Mouse (Mus musculus): ENCODE measurements around the gene Spin1. TPM values are rescaled to one million over a fixed set of nuclear protein-coding genes. Genes with fewer than 3 reads are reported as not detected.

Spin1 gene
- total and polyA plus RNA-seq, 3 experiments = 9.7 to 57.0 (median 49.7) TPM

DNA sequence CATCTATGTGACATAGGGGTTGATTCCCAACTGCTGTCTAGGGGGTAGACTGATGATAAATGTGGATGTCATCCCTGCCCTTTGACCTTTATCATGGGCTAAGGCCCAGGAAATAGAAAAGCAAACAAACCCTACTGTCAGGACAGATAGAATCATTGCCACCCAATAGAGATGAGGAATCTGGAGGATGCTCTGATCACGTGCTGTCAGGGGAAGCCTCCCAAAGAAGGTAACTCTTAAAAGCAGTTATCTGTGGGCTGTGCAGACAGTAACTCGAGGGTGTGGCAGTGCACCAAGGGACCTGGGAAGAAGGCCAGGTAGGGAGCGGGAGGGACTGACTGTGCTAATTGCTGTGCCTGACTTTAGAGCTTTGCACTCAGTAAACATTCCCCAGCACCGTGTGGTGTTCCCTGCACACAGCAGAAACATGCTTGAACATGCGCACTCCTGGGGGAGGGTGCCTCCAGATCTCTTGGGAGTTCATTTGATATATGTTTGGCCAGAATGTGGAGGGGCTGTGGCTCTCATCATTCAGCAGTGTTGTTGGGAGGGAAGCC, 10.5 kb upstream of the Spin1 start:
- Histone ChIP-seq H3K4me3 (ENCODE audit: low read depth, low read length) (no peak overlapping the region), H3K4me1 (ENCODE audit: insufficient read depth, low read depth, low read length) (peaks cover 66% of the 10 kb centered on the region), H3K27me3 (ENCODE audit: insufficient read depth, low read length) (no peaks in the 10 kb centered on the region), H3K9me3 (replicated peaks) (no peaks in the 10 kb centered on the region), H3K36me3 (replicated peaks) (no peaks in the 10 kb centered on the region)
- TF ChIP-seq CTCF (IDR thresholded peaks at IDR 0.05; ENCODE audit: low read depth, low read length) (no peak), TAL1 (conservative IDR thresholded peaks at IDR 0.05; ENCODE audit: low read depth, low read length) (no peak), POLR2AphosphoS5 (IDR thresholded peaks at IDR 0.05; ENCODE audit: insufficient replicate concordance, low read depth, low read length) (no peak), GATA2 (IDR thresholded peaks at IDR 0.05; ENCODE audit: borderline replicate concordance, low read depth, low read length) (no peak), GATA1 (IDR thresholded peaks at IDR 0.05; ENCODE audit: borderline replicate concordance, low read length) (no peak)
- DNase-seq (ENCODE audit: low spot score) (no peak), ATAC-seq (ENCODE audit: extremely low read depth, insufficient number of reproducible peaks, low FRiP score, poor library complexity, severe bottlenecking) (no peak)

DNA sequence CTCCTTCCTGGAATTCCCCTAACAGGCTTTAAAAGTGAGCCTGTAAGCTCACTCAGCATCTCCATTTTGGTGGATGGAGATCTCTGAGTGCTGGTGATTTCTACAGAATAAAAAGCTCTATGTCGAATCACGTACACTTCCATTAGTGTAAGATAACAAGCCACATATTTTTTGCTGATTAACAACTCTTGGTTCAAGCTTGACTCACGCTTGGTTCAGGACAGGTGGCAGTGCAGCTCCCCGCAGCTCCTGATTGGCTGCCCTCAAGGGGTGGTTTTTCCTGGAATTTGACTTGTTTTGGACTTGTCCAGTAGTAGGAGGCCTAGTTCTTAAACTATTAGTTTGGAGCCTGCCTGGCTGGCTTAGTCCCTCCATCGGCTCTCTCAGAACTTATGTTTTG, 7.2 kb upstream of the Spin1 start:
- no peaks in the 10 kb centered on the region for H3K27me3 ChIP-seq (ENCODE audit: insufficient read depth, low read length)
- H3K36me3 ChIP-seq (replicated peaks) = peaks cover 2% of the 10 kb centered on the region
- peaks cover 65% of the 10 kb centered on the region for H3K4me1 ChIP-seq (ENCODE audit: insufficient read depth, low read depth, low read length)
- H3K9me3 ChIP-seq (replicated peaks) = no peaks in the 10 kb centered on the region
- no peak overlapping the region for H3K4me3 ChIP-seq (ENCODE audit: low read depth, low read length)
- DNase-seq (ENCODE audit: low spot score) = peak; percentile 65
- peak; percentile 81 for ATAC-seq (ENCODE audit: extremely low read depth, insufficient number of reproducible peaks, low FRiP score, poor library complexity, severe bottlenecking)
- TF ChIP-seq TAL1 (conservative IDR thresholded peaks at IDR 0.05; ENCODE audit: low read depth, low read length) = no peak
- no peak for TF ChIP-seq GATA1 (IDR thresholded peaks at IDR 0.05; ENCODE audit: borderline replicate concordance, low read length)
- TF ChIP-seq CTCF (IDR thresholded peaks at IDR 0.05; ENCODE audit: low read depth, low read length) = no peak
- TF ChIP-seq POLR2AphosphoS5 (IDR thresholded peaks at IDR 0.05; ENCODE audit: insufficient replicate concordance, low read depth, low read length) = no peak
- TF ChIP-seq GATA2 (IDR thresholded peaks at IDR 0.05; ENCODE audit: borderline replicate concordance, low read depth, low read length) = no peak

DNA sequence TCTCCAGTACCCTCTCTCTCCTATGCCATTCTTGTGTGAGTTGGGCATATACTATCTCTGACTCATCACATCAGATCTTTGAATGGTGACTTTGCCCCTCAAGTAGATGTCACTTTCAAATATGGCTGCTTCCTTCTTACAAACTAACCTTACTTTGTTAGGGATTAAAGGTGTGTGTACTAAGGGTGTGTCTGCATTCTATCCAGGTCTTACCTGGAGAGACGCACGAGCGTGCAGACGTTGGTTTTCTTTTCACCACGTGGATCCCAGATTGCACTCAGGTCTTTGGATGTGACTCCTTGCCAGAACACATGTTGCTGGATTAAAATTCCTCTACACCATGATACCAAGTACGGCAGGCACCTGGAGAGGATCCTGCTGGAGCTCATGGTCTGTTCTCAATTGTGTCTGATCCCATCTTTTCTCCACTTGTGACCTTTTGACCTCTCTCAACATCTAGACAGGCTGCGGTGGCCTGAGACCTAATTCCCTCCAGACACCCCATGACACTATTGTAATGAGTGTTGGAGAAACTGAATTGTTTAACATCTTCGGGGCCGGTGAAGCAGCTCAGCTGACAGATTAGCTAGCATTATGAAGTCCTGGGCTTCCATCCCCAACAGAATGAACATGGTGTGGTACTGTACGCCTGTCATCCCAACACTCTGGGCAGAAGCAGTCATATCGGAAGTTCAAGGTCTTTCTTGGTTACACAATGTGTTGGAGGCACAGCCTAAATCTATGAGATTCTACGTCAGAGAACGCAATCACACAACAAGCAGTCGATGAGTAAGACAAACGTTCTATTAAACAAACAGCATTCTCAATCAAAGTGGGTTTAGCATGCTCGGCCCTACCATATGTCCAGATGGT, 6.1 kb upstream of the Spin1 start:
- DNase-seq (ENCODE audit: low spot score) (no peak), ATAC-seq (ENCODE audit: extremely low read depth, insufficient number of reproducible peaks, low FRiP score, poor library complexity, severe bottlenecking) (no peak)
- H3K36me3 ChIP-seq (replicated peaks) = peaks cover 4% of the 10 kb centered on the region
- TF ChIP-seq POLR2AphosphoS5 (IDR thresholded peaks at IDR 0.05; ENCODE audit: insufficient replicate concordance, low read depth, low read length) (no peak), CTCF (IDR thresholded peaks at IDR 0.05; ENCODE audit: low read depth, low read length) (no peak), TAL1 (conservative IDR thresholded peaks at IDR 0.05; ENCODE audit: low read depth, low read length) (no peak), GATA1 (IDR thresholded peaks at IDR 0.05; ENCODE audit: borderline replicate concordance, low read length) (no peak), GATA2 (IDR thresholded peaks at IDR 0.05; ENCODE audit: borderline replicate concordance, low read depth, low read length) (no peak)
- no peaks in the 10 kb centered on the region for H3K9me3 ChIP-seq (replicated peaks)
- no peak overlapping the region for H3K4me3 ChIP-seq (ENCODE audit: low read depth, low read length)
- H3K4me1 ChIP-seq (ENCODE audit: insufficient read depth, low read depth, low read length) = peaks cover 65% of the 10 kb centered on the region
- H3K27me3 ChIP-seq (ENCODE audit: insufficient read depth, low read length) = no peaks in the 10 kb centered on the region

DNA sequence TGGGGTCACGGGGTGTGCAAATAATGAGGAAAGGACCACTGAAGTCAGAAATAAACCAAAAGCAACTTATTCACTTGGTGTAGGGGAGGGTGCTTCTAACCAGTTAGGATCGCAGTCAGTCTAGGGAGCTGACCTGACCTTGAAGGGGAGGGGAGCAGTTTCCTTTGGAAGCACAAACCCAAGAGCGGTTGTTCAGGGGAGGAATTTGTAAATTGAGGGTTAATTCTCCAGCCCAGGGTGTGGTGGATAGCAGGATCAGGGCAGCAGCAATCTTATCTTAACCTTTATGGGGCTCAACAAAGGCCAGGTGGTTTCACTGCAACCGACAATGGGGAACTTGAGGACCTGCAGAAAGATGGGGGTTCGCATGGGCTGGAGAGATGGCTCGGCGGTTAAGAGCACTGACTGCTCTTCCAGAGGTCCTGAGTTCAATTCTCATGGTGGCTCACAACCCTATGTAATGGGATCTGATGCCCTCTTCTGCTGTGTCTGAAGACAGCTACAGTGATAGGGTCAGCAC, 5.4 kb upstream of the Spin1 start:
- TF ChIP-seq TAL1 (conservative IDR thresholded peaks at IDR 0.05; ENCODE audit: low read depth, low read length) (no peak), GATA1 (IDR thresholded peaks at IDR 0.05; ENCODE audit: borderline replicate concordance, low read length) (no peak), GATA2 (IDR thresholded peaks at IDR 0.05; ENCODE audit: borderline replicate concordance, low read depth, low read length) (no peak), CTCF (IDR thresholded peaks at IDR 0.05; ENCODE audit: low read depth, low read length) (no peak), POLR2AphosphoS5 (IDR thresholded peaks at IDR 0.05; ENCODE audit: insufficient replicate concordance, low read depth, low read length) (no peak)
- H3K4me1 ChIP-seq (ENCODE audit: insufficient read depth, low read depth, low read length) = peaks cover 66% of the 10 kb centered on the region

DNA sequence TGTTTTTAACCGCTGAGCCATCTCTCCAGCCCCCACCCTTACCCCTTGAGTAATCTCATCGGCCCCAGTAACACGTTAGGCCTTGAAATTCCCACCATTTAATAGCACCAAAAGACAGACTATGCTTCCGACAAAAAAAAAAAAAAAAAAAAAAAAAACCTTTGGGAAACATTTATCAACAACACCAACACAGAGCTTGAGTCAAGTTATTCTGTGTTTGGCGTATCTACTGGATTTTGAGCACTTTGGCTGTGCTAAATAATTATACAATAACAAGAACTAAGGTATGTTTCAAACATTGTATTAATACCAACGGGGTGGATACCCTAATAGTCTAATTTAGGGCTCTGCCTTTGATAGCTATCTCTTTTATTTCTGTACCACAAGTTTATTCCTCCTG, 4.0 kb upstream of the Spin1 start:
- Histone ChIP-seq H3K27me3 (ENCODE audit: insufficient read depth, low read length) (no peaks in the 10 kb centered on the region), H3K4me3 (ENCODE audit: low read depth, low read length) (no peak overlapping the region), H3K36me3 (replicated peaks) (peaks cover 4% of the 10 kb centered on the region), H3K4me1 (ENCODE audit: insufficient read depth, low read depth, low read length) (peaks cover 63% of the 10 kb centered on the region), H3K9me3 (replicated peaks) (no peaks in the 10 kb centered on the region)
- DNase-seq (ENCODE audit: low spot score) = no peak
- no peak for ATAC-seq (ENCODE audit: extremely low read depth, insufficient number of reproducible peaks, low FRiP score, poor library complexity, severe bottlenecking)
- TF ChIP-seq CTCF (IDR thresholded peaks at IDR 0.05; ENCODE audit: low read depth, low read length) (no peak), TAL1 (conservative IDR thresholded peaks at IDR 0.05; ENCODE audit: low read depth, low read length) (no peak), GATA1 (IDR thresholded peaks at IDR 0.05; ENCODE audit: borderline replicate concordance, low read length) (no peak), GATA2 (IDR thresholded peaks at IDR 0.05; ENCODE audit: borderline replicate concordance, low read depth, low read length) (no peak), POLR2AphosphoS5 (IDR thresholded peaks at IDR 0.05; ENCODE audit: insufficient replicate concordance, low read depth, low read length) (no peak)

More for the DNA sequence above, 5.4 kb upstream of the Spin1 start:
- ATAC-seq (ENCODE audit: extremely low read depth, insufficient number of reproducible peaks, low FRiP score, poor library complexity, severe bottlenecking) (no peak), DNase-seq (ENCODE audit: low spot score) (no peak)
- Histone ChIP-seq H3K36me3 (replicated peaks) (peaks cover 4% of the 10 kb centered on the region), H3K27me3 (ENCODE audit: insufficient read depth, low read length) (no peaks in the 10 kb centered on the region), H3K4me3 (ENCODE audit: low read depth, low read length) (no peak overlapping the region), H3K9me3 (replicated peaks) (no peaks in the 10 kb centered on the region)
